Mouse (Mus musculus): Measurements from ENCODE around the gene Cnot2.

DNA sequence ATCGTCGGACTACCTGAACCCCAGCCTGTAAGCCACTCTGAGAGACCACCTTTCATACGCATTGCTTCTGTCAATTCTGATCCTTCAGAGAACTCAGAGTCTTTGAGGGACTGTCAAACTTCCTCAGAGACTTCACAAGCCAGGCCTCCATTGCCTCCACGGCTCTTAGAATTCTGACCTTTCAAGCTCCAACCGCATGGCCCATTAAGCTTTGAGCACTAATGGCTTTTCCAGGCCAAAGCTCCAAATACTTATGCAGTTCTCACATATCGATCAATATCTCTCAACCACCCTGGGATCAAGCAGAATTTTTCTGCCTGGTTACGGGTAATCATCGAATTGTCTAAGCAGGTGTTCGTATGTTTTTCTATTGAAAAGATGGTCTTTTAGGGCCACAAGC lies 119.9 kb downstream of the Cnot2 start:
- no peak for TF ChIP-seq CTCF (conservative IDR thresholded peaks at IDR 0.05; ENCODE audit: low read length)
- no peak for TF ChIP-seq NANOG (IDR thresholded peaks at IDR 0.05; ENCODE audit: borderline replicate concordance, low read length)
- TF ChIP-seq POU5F1 (IDR thresholded peaks at IDR 0.05; ENCODE audit: borderline replicate concordance, low read length): no peak

Data from E14TG2a.4 (cell line).